Mouse (Mus musculus) heart, embryonic 14.5 days (tissue): ENCODE results near the gene Jsrp1. TPM values are rescaled to one million over a fixed set of nuclear protein-coding genes. Genes with fewer than 3 reads are reported as not detected.

Experiments
- ATAC-seq: fragments of 200-750 bp; cut with Nextera tagmentation; 2 replicates; pipeline ENCODE4 v1.8.0; 2017; ENCODE audit warnings: low read depth, moderate TSS enrichment; ENCODE audit not compliant: insufficient number of reproducible peaks, insufficient read depth, low FRiP score
- H3K27ac ChIP-seq, 2 experiments: fragments of 200-500 bp in 1 of 2; fragments of 300-500 bp in 1 of 2; sonication (generic) in 1 of 2; replicated peaks in 1 of 2; 2 replicates each; pipeline ENCODE4 v1.5.1; 2012 to 2014; ENCODE audit warnings: low read depth in 2 of 2, low read length in 2 of 2, control low read depth in 1 of 2, mild to moderate bottlenecking in 1 of 2, mixed read lengths in 1 of 2; ENCODE audit not compliant: control insufficient read depth in 1 of 2, insufficient read depth in 1 of 2
- H3K27me3 ChIP-seq: fragments of 300-500 bp; sonication (generic); 2 replicates; pipeline ENCODE4 v1.6.1; 2014; ENCODE audit warnings: mild to moderate bottlenecking, low read length, control low read depth; ENCODE audit not compliant: control insufficient read depth, insufficient read depth
- H3K36me3 ChIP-seq: fragments of 300-500 bp; sonication (generic); 2 replicates; pipeline ENCODE4 v1.6.1; 2014; ENCODE audit warnings: mild to moderate bottlenecking, control low read depth, low read length, mixed read lengths; ENCODE audit not compliant: control insufficient read depth, insufficient read depth
- H3K4me1 ChIP-seq, 2 experiments: fragments of 200-500 bp in 1 of 2; fragments of 300-500 bp in 1 of 2; sonication (generic) in 1 of 2; 2 replicates each; pipeline ENCODE4 v1.6.1; 2012 to 2014; ENCODE audit warnings: low read length in 2 of 2, control low read depth in 1 of 2, mixed read lengths in 1 of 2; ENCODE audit not compliant: control insufficient read depth in 2 of 2, insufficient read depth in 2 of 2
- H3K4me2 ChIP-seq: fragments of 300-500 bp; sonication (generic); 2 replicates; pipeline ENCODE4 v1.6.1; 2014; ENCODE audit warnings: mild to moderate bottlenecking, low read length
- H3K4me3 ChIP-seq, 2 experiments: fragments of 200-500 bp in 1 of 2; fragments of 300-500 bp in 1 of 2; sonication (generic) in 1 of 2; 2 replicates each; pipeline ENCODE4 v1.5.1; 2012 to 2014; ENCODE audit warnings: low read length in 2 of 2, mild to moderate bottlenecking in 2 of 2, control low read depth in 1 of 2, low read depth in 1 of 2, moderate library complexity in 1 of 2; ENCODE audit not compliant: control insufficient read depth in 1 of 2, insufficient read depth in 1 of 2
- H3K9ac ChIP-seq: fragments of 300-500 bp; sonication (generic); 2 replicates; pipeline ENCODE4 v1.6.1; 2014; ENCODE audit warnings: mild to moderate bottlenecking, low read length
- H3K9me3 ChIP-seq: fragments of 300-500 bp; sonication (generic); 2 replicates; pipeline ENCODE4 v1.6.1; 2016; ENCODE audit warnings: low read length, control low read depth; ENCODE audit not compliant: control insufficient read depth
- whole genome bisulfite sequencing: fragments of 180-500 bp; shearing (Covaris S2); extraction: QIAGEN DNeasy Blood & Tissue Kit; methylation state at CpG from one replicate; pipeline ENCODE4 v1.1.7; 2014; 5-methylcytosine and 5-hydroxymethylcytosine counted together
- polyA plus RNA-seq: library from polyadenylated mRNA; unstranded; fragments of >200 nt; fragmentation: Nextera tagmentation; extraction: Ambion mirVana; gene quantifications from 2 replicates; pipeline ENCODE4 v1.2.1, GENCODE M21; 2014

Jsrp1 gene
- polyA plus RNA-seq, 1 experiment from 2014 or later: 5.5 TPM

- Histone ChIP-seq H3K9me3 (no peaks in the 10 kb centered on the region), H3K4me1 (peaks cover 43 to 56% of the 10 kb centered on the region in 2 experiments), H3K4me2 (peak overlapping the region; percentile 77), H3K27ac (peak overlapping the region in 1 of 2 experiments; percentile 7; a peak in 1 of 4 replicates), H3K27me3 (no peaks in the 10 kb centered on the region), H3K4me3 (peak overlapping the region; percentile 10 to 21), H3K9ac (peak overlapping the region; percentile 78), H3K36me3 (peaks cover 13% of the 10 kb centered on the region)
- no peak for ATAC-seq
- whole genome bisulfite sequencing: 8% methylated on average over 18 of the region's 18 CpGs
These were observed 4.2 kb downstream of the Jsrp1 start for GRCm38 (mm10) chr10:80808985-80809632.

GRCm38 (mm10) chr10:80808099-80808984 is 5.0 kb downstream of the Jsrp1 start:
- Histone ChIP-seq H3K36me3 (peaks cover 21% of the 10 kb centered on the region), H3K4me3 (peak overlapping the region; percentile 10 to 21), H3K4me1 (peaks cover 43 to 56% of the 10 kb centered on the region in 2 experiments), H3K4me2 (peak overlapping the region; percentile 77), H3K27me3 (no peaks in the 10 kb centered on the region), H3K9ac (peak overlapping the region; percentile 78), H3K9me3 (no peaks in the 10 kb centered on the region), H3K27ac (peak overlapping the region in 1 of 2 experiments; percentile 57; a peak in 1 of 4 replicates)
- ATAC-seq: no peak
- 19% methylated on average over 40 of the region's 40 CpGs for WGBS

GRCm38 (mm10) chr10:80807057-80807627 is 6.2 kb downstream of the Jsrp1 start:
- H3K4me3 ChIP-seq: peak overlapping the region; percentile 48 to 51
- H3K4me1 ChIP-seq: peaks cover 36 to 53% of the 10 kb centered on the region in 2 experiments
- WGBS: under 1% methylated on average over 58 of the region's 58 CpGs
- peaks cover 33% of the 10 kb centered on the region for H3K36me3 ChIP-seq
- H3K9ac ChIP-seq: peak overlapping the region; percentile 78
- ATAC-seq: peak; percentile 49
- H3K27ac ChIP-seq: peak overlapping the region; percentile 57 to 68
- no peaks in the 10 kb centered on the region for H3K27me3 ChIP-seq
- no peaks in the 10 kb centered on the region for H3K9me3 ChIP-seq
- H3K4me2 ChIP-seq: peak overlapping the region; percentile 77

GRCm38 (mm10) chr10:80806341-80807056 is 6.8 kb downstream of the Jsrp1 start:
- WGBS: 41% methylated on average over 34 of the region's 34 CpGs
- Histone ChIP-seq H3K27ac (peak overlapping the region; percentile 57 to 68; a peak in 3 of 4 replicates), H3K9ac (peak overlapping the region; percentile 78), H3K36me3 (peaks cover 39% of the 10 kb centered on the region), H3K4me3 (peak overlapping the region; percentile 48 to 51), H3K9me3 (no peaks in the 10 kb centered on the region), H3K4me2 (peak overlapping the region; percentile 77), H3K4me1 (peaks cover 35 to 53% of the 10 kb centered on the region in 2 experiments), H3K27me3 (no peaks in the 10 kb centered on the region)
- ATAC-seq: no peak

GRCm38 (mm10) chr10:80805925-80806324 is 7.4 kb downstream of the Jsrp1 start:
- H3K4me2 ChIP-seq: no peak overlapping the region
- no peak overlapping the region for H3K9ac ChIP-seq
- no peak overlapping the region for H3K4me3 ChIP-seq
- peaks cover 45% of the 10 kb centered on the region for H3K36me3 ChIP-seq
- peaks cover 35 to 53% of the 10 kb centered on the region in 2 experiments for H3K4me1 ChIP-seq
- 18% methylated on average over 3 of the region's 3 CpGs for WGBS
- no peaks in the 10 kb centered on the region for H3K27me3 ChIP-seq
- peak; percentile 28; the same call in 1 of the 2 replicates for ATAC-seq
- H3K9me3 ChIP-seq: no peaks in the 10 kb centered on the region
- H3K27ac ChIP-seq: no peak overlapping the region

GRCm38 (mm10) chr10:80805322-80805721 is 8.0 kb downstream of the Jsrp1 start:
- Histone ChIP-seq H3K36me3 (peaks cover 51% of the 10 kb centered on the region), H3K4me3 (no peak overlapping the region), H3K9me3 (no peaks in the 10 kb centered on the region), H3K4me1 (peaks cover 33 to 51% of the 10 kb centered on the region in 2 experiments), H3K9ac (peak overlapping the region; percentile 42; the same call in 1 of the 2 replicates), H3K4me2 (no peak overlapping the region), H3K27ac (0 out of 4 replicates have a peak overlapping the region, but pooled peaks of 1 of the 2 experiments have one; percentile 17), H3K27me3 (no peaks in the 10 kb centered on the region)
- 79% methylated on average over 5 of the region's 5 CpGs for WGBS
- no peak for ATAC-seq

GRCm38 (mm10) chr10:80804916-80805315 is 8.4 kb downstream of the Jsrp1 start, which contains the start of gene Amh:
TSS of gene Amh (plus strand) at chr10:80805243.
- Histone ChIP-seq H3K36me3 (peaks cover 51% of the 10 kb centered on the region), H3K9ac (peak within 1 kb of the TSS; percentile 42), H3K9me3 (no peaks in the 10 kb centered on the region), H3K27me3 (no peaks in the 10 kb centered on the region), H3K27ac (peak within 1 kb of the TSS in 1 of 2 experiments; percentile 17; a peak in 1 of 4 replicates), H3K4me3 (no peak within 1 kb of the TSS), H3K4me2 (no peak within 1 kb of the TSS), H3K4me1 (peaks cover 30 to 48% of the 10 kb centered on the region in 2 experiments)
- WGBS: 45% methylated on average over 6 of the region's 6 CpGs
- ATAC-seq: no peak
